Mouse (Mus musculus) splenic B cell, adult 2 months (primary cell): ENCODE data around the gene Arap1.

Experiments used
- DNase-seq: peaks from one replicate; pipeline ENCODE4 v3.0.0-alpha.2; 2011; ENCODE audit warnings: low read depth, low spot score
- H3K27me3 ChIP-seq: 2 replicates; pipeline ENCODE4 v1.6.1; 2012; ENCODE audit warnings: mild to moderate bottlenecking, low read length, moderate library complexity, mixed read lengths; ENCODE audit not compliant: control insufficient read depth, poor library complexity, insufficient read depth, severe bottlenecking
- H3K36me3 ChIP-seq: 2 replicates; pipeline ENCODE4 v1.6.1; 2012; ENCODE audit warnings: mild to moderate bottlenecking, low read length, moderate library complexity, mixed read lengths; ENCODE audit not compliant: control insufficient read depth, poor library complexity, insufficient read depth, severe bottlenecking

The Arap1 gene

GRCm38 (mm10) chr7:101319796-101320195 is 28.1 kb upstream of the Arap1 start:
- Histone ChIP-seq H3K27me3 (no peaks in the 10 kb centered on the region), H3K36me3 (no peaks in the 10 kb centered on the region)
- DNase-seq: no peak

GRCm38 (mm10) chr7:101320399-101321217 is 27.3 kb upstream of the Arap1 start:
- peak; percentile 46 for DNase-seq
- H3K36me3 ChIP-seq: no peaks in the 10 kb centered on the region
- no peaks in the 10 kb centered on the region for H3K27me3 ChIP-seq

- DNase-seq: peak; percentile 42
- no peaks in the 10 kb centered on the region for H3K36me3 ChIP-seq
- H3K27me3 ChIP-seq: no peaks in the 10 kb centered on the region
Measured at GRCm38 (mm10) chr7:101321218-101321827, 26.5 kb upstream of the Arap1 start.

GRCm38 (mm10) chr7:101323141-101323594 is 24.7 kb upstream of the Arap1 start:
- H3K36me3 ChIP-seq: no peaks in the 10 kb centered on the region
- DNase-seq: no peak
- no peaks in the 10 kb centered on the region for H3K27me3 ChIP-seq

GRCm38 (mm10) chr7:101324142-101324962 is 23.5 kb upstream of the Arap1 start:
- no peak for DNase-seq
- no peaks in the 10 kb centered on the region for H3K27me3 ChIP-seq
- H3K36me3 ChIP-seq: no peaks in the 10 kb centered on the region

- no peaks in the 10 kb centered on the region for H3K27me3 ChIP-seq
- DNase-seq: no peak
- no peaks in the 10 kb centered on the region for H3K36me3 ChIP-seq
Measured at GRCm38 (mm10) chr7:101326006-101326405, 21.9 kb upstream of the Arap1 start.

- no peaks in the 10 kb centered on the region for H3K27me3 ChIP-seq
- no peak for DNase-seq
Measured at GRCm38 (mm10) chr7:101327263-101327662, 20.6 kb upstream of the Arap1 start.

GRCm38 (mm10) chr7:101327786-101328185 is 20.1 kb upstream of the Arap1 start:
- Histone ChIP-seq H3K36me3 (no peaks in the 10 kb centered on the region), H3K27me3 (no peaks in the 10 kb centered on the region)
- no peak for DNase-seq

More at GRCm38 (mm10) chr7:101327263-101327662, 20.6 kb upstream of the Arap1 start:
- no peaks in the 10 kb centered on the region for H3K36me3 ChIP-seq

GRCm38 (mm10) chr7:101328621-101329158 is 19.2 kb upstream of the Arap1 start:
- Histone ChIP-seq H3K27me3 (no peaks in the 10 kb centered on the region), H3K36me3 (no peaks in the 10 kb centered on the region)
- DNase-seq: no peak

- H3K36me3 ChIP-seq: no peaks in the 10 kb centered on the region
- H3K27me3 ChIP-seq: no peaks in the 10 kb centered on the region
- no peak for DNase-seq
Measured at GRCm38 (mm10) chr7:101329606-101330005, 18.3 kb upstream of the Arap1 start.

- Histone ChIP-seq H3K27me3 (no peaks in the 10 kb centered on the region), H3K36me3 (no peaks in the 10 kb centered on the region)
- DNase-seq: no peak
Measured at GRCm38 (mm10) chr7:101330074-101330840, 17.6 kb upstream of the Arap1 start.

- no peak for DNase-seq
- no peaks in the 10 kb centered on the region for H3K36me3 ChIP-seq
- no peaks in the 10 kb centered on the region for H3K27me3 ChIP-seq
Measured at GRCm38 (mm10) chr7:101330841-101331173, 17.1 kb upstream of the Arap1 start.

GRCm38 (mm10) chr7:101332045-101332831 is 15.6 kb upstream of the Arap1 start:
- DNase-seq: no peak
- Histone ChIP-seq H3K36me3 (no peaks in the 10 kb centered on the region), H3K27me3 (no peaks in the 10 kb centered on the region)
